Comparison of ENCODE assay signal across 8 mouse cellular contexts in the genomic region with DNA sequence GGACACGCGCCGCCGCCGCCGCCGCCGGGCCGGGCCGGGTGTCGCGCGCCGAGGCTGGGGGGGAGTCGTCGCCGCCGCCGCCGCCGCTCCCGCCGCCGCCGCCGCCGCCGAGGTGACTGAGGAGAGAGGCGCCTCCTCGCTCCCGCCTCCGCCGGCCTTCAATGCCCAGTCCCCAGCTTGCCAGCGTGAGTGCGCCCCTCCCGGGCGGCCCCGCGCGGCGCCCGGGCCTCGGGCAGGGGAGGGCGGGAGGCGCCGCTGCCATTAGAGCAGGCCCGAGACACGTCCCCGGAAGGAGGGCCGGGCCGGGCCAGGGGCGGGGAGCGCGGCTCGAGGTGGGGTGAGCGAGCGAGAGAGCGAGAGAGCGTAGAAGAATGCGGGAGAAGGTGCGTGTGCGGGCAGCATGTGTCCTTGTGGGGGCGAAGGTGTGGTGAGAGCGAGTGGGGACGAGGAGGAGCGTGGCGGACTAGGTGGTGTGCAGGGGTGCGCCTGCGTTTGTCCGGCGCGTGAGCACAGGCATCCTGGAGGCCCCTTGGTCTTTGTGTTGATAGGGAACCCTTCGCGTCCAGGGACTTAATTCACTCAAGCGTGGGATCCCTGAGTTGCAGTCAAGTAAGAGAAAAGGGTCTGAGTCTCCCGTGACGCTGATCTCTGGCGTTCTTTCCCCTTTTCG. TPM values are rescaled to one million over a fixed set of nuclear protein-coding genes. Genes with fewer than 3 reads are reported as not detected.
DNase-seq lines count a peak whose midpoint lies in the region; ATAC-seq and TF ChIP-seq lines count a peak whose summit lies in the region.

No protein-coding gene starts in this region.

- H3K4me1 ChIP-seq in hindbrain, embryonic 16.5 days (ENCODE audit: control insufficient read depth, insufficient read depth, low read depth, low read length) = peaks cover 24% of the 10 kb centered on the region

- H3K4me3 ChIP-seq in gastrocnemius, adult 2 months = peak overlapping the region; percentile 83
- peak overlapping the region; percentile 95 for H3K4me3 ChIP-seq in hindbrain, embryonic 16.5 days (ENCODE audit: low read length)

- CTCF ChIA-PET in Patski (lab: Charles Lee) = interaction anchor here (1.0 to 2.4 kb wide), 3 partner anchors 9 to 38 kb away, joined by 3 to 6 read pairs (median 4); partner anchors contain the start of gene Ptp4a2

- no peaks in the 10 kb centered on the region for H3K27me3 ChIP-seq in Patski
- H3K27me3 ChIP-seq in hindbrain, embryonic 16.5 days (replicated peaks; ENCODE audit: control insufficient read depth, insufficient read depth, low read length) = no peaks in the 10 kb centered on the region

- H3K4me2 ChIP-seq in hindbrain, embryonic 16.5 days (ENCODE audit: low read length) = peak overlapping the region; percentile 83

- WGBS in hindbrain, embryonic 16.5 days = under 1% methylated on average over 69 of the region's 79 CpGs

- peak overlapping the region; percentile 93 for H3K9ac ChIP-seq in hindbrain, embryonic 16.5 days (ENCODE audit: low read depth, low read length)

- H3K27ac ChIP-seq in gastrocnemius, adult 2 months = peak overlapping the region; percentile 99
- peak overlapping the region; percentile 82 for H3K27ac ChIP-seq in hindbrain, embryonic 16.5 days (ENCODE audit: low read depth, low read length)

- no peaks in the 10 kb centered on the region for H3K36me3 ChIP-seq in hindbrain, embryonic 16.5 days (ENCODE audit: control insufficient read depth, insufficient read depth, low read length)

- in situ Hi-C loops in Patski (cut with MboI; ENCODE audit: low pct_unique_long_range_greater_than_20kb) = no loop called here

- peak; percentile 47 for ATAC-seq in Patski
- peak; percentile 71 for ATAC-seq in hindbrain, embryonic 16.5 days
- ATAC-seq in megakaryocyte, adult 5-6 weeks (ENCODE audit: poor library complexity, severe bottlenecking) = peak; percentile 59

- TF ChIP-seq CTCF in Patski (IDR thresholded peaks at IDR 0.05) = peak; percentile 24
- peak; percentile 28; the same call in 1 of the 2 replicates for TF ChIP-seq CTCF in gastrocnemius, adult 2 months (IDR thresholded peaks at IDR 0.05)

- POLR2A ChIA-PET in Patski (lab: Charles Lee) = interaction anchor here (0.7 to 1.3 kb wide), 3 partner anchors 8 to 189 kb away, joined by 3 read pairs; no protein-coding TSS in a partner anchor

- intact Hi-C loops in gastrocnemius, adult 2 months (cut with DNase I) = loop anchor here (5.0 kb wide), 1 partner anchor 78 kb away; the partner anchor contains the start of gene Khdrbs1

- H3K9me3 ChIP-seq in hindbrain, embryonic 16.5 days (ENCODE audit: control insufficient read depth, low read length) = no peaks in the 10 kb centered on the region

- no peak for DNase-seq in Patski (ENCODE audit: low read depth, low spot score)
- peak; percentile 60 to 70 for DNase-seq in cerebellum, postnatal 36 days
- DNase-seq in gastrocnemius, adult 2 months = peak; percentile 90
- DNase-seq in left cerebral cortex, adult 8-10 months (ENCODE audit: low spot score in 2 of 2) = peak; percentile 41 to 61
- DNase-seq in retina, postnatal 7 days (ENCODE audit: low read depth, low spot score) = peak; percentile 68
- DNase-seq in urinary bladder, adult 18-20 months (ENCODE audit: low spot score in 2 of 2) = peak; percentile 71 to 80

RNA-seq across cellular contexts. Expression of gene Ptp4a2, which starts 9.5 kb away (rescaled TPM):
- polyA plus RNA-seq in Patski (2021) = 92.4 TPM
- total RNA-seq in gastrocnemius, adult 2 months (2021) = 100 to 1,000 TPM; 569 to 658 TPM
- 217 and 224 TPM in 2 replicates for polyA plus RNA-seq in hindbrain, embryonic 16.5 days (2015; fragmentation: Nextera tagmentation; extraction: Ambion mirVana)
- 100 to 1,000 TPM; 128 to 154 (median 142) TPM for total RNA-seq in left cerebral cortex, adult 8-10 months (2022)
- total RNA-seq in megakaryocyte, adult 5-6 weeks (2015) = 363 and 365 TPM in 2 replicates
- total RNA-seq in megakaryocyte, adult 5-6 weeks (2017) = 430 and 463 TPM in 2 replicates
